Mouse (Mus musculus): Measurements from ENCODE around the gene Slc9a7. TPM values are rescaled to one million over a fixed set of nuclear protein-coding genes. Genes with fewer than 3 reads are reported as not detected.

The Slc9a7 gene
- 2.2 and 6.4 TPM in 2 replicates for polyA plus RNA-seq (2012; ENCODE audit: low replicate concordance)

GRCm38 (mm10) chrX:20291282-20292039 lies at the start of gene Slc9a7:
Gene Slc9a7 (minus strand): TSS chrX:20291807.

GRCm38 (mm10) chrX:20059381-20059971 lies 232.1 kb downstream of the Slc9a7 start, which contains the start of gene Chst7:
Gene Chst7 (plus strand): TSS chrX:20059560.

Other genes with a start within 250 kb of the Slc9a7 start
- gene Chst7, start 232.2 kb downstream of the Slc9a7 start, polyA plus RNA-seq (2012; ENCODE audit: low replicate concordance), result 0.91 and 1.4 TPM in 2 replicates
- gene Rp2, start 72.7 kb upstream of the Slc9a7 start, polyA plus RNA-seq (2012; ENCODE audit: low replicate concordance), result 1.3 and 6.0 TPM in 2 replicates
- gene Jade3, start 133.9 kb upstream of the Slc9a7 start, polyA plus RNA-seq (2012; ENCODE audit: low replicate concordance), result 0.06 and 0.67 TPM in 2 replicates

Data from leukemia stem cell, adult 10-12 weeks (primary cell).